Mouse (Mus musculus): ENCODE data around the gene Stoml2. TPM values are rescaled to one million over a fixed set of nuclear protein-coding genes. Genes with fewer than 3 reads are reported as not detected.
A peak's percentile ranks its signal among the peaks of the same experiment; 100 is the strongest.

Gene Stoml2
- polyA plus RNA-seq, 1 experiment from 2014 or later = 409 TPM

DNA sequence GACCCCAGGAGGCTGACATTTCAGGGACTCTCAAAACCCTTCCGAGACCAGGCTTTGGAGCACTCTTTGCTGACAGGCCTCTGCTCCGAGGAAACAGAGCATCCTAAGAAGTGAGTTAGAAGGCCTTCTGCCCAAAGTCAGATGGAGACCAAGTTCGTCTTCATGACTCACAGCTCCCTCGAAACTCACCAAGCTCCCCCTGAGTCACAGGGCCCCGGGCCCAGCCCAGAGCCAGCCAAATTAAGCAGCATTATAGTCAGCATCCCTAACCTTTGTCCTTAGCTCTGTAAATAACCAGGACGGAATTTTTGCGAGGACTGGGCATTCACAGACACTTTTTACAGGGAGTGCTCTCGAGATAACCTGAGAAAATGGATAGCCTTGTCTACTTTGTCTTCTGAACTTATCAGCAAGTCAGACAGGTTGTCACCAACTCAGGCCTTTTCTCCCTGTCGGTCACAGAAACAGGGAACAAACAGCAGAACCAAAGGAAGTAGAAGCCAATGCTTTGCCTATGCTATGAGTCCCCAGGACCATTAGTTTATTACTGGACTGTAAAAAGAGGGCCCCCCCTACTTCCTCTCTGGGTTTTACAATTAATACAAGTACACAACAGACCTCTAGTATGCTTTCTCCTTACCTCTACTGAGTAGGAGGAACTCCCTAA, 9.5 kb upstream of the Stoml2 start:
- peaks cover 68% of the 10 kb centered on the region for H3K4me1 ChIP-seq (replicated peaks; ENCODE audit: control insufficient read depth, insufficient read depth, low read length)
- no peak overlapping the region for H3K4me3 ChIP-seq (ENCODE audit: low read depth, low read length)
- peaks cover 5% of the 10 kb centered on the region; the same call in 1 of the 2 replicates for H3K36me3 ChIP-seq (ENCODE audit: control insufficient read depth, insufficient read depth, low read length)
- no peak overlapping the region for H3K4me2 ChIP-seq
- no peak for DNase-seq (ENCODE audit: low spot score)
- WGBS = 66% methylated on average over 9 of the region's 9 CpGs
- ATAC-seq (replicated peaks; ENCODE audit: low FRiP score) = no peak
- no peaks in the 10 kb centered on the region for H3K27me3 ChIP-seq (replicated peaks; ENCODE audit: control insufficient read depth, insufficient read depth, low read length)
- H3K27ac ChIP-seq (ENCODE audit: low read depth, low read length) = no peak overlapping the region
- H3K9me3 ChIP-seq (ENCODE audit: control insufficient read depth, low read length) = no peaks in the 10 kb centered on the region
- H3K9ac ChIP-seq (ENCODE audit: low read depth, low read length) = no peak overlapping the region

DNA sequence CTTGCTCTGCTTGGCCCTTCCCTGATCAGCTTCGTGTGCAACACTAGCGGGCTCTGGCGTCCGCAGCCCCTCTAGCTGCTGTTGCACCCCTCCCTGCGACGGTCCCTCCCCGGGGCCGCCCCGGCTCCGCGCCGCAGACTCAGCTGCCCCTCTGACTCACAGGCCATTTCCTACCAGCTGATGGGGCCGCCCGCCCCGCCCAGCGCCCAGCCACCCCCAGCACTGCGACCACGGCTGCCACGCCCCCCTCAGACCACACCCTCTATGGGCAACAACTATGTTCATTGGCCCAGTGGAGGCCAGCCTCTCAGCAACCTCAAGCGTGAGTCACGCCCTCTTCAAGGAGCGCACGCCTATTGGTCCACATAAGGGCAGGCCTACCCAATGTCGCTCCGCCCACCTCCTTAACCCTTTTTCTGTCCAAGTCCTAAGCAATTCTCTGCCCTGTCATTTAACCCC, 8.6 kb upstream of the Stoml2 start:
- Histone ChIP-seq H3K27me3 (replicated peaks; ENCODE audit: control insufficient read depth, insufficient read depth, low read length) (no peaks in the 10 kb centered on the region), H3K27ac (ENCODE audit: low read depth, low read length) (peak overlapping the region; percentile 82), H3K9ac (ENCODE audit: low read depth, low read length) (peak overlapping the region; percentile 66), H3K4me2 (peak overlapping the region; percentile 96), H3K36me3 (ENCODE audit: control insufficient read depth, insufficient read depth, low read length) (peaks cover 5% of the 10 kb centered on the region; the same call in 1 of the 2 replicates), H3K4me1 (replicated peaks; ENCODE audit: control insufficient read depth, insufficient read depth, low read length) (peaks cover 64% of the 10 kb centered on the region), H3K4me3 (ENCODE audit: low read depth, low read length) (peak overlapping the region; percentile 64), H3K9me3 (ENCODE audit: control insufficient read depth, low read length) (no peaks in the 10 kb centered on the region)
- ATAC-seq (replicated peaks; ENCODE audit: low FRiP score) (peak; percentile 95), DNase-seq (ENCODE audit: low spot score) (peak; percentile 95)
- 0% methylated on average over 25 of the region's 25 CpGs for WGBS

GRCm38 (mm10) chr4:43039609-43040008, 8.1 kb upstream of the Stoml2 start:
- H3K27me3 ChIP-seq (replicated peaks; ENCODE audit: control insufficient read depth, insufficient read depth, low read length) = no peaks in the 10 kb centered on the region
- DNase-seq (ENCODE audit: low spot score) (no peak), ATAC-seq (replicated peaks; ENCODE audit: low FRiP score) (peak; percentile 8; the same call in 1 of the 2 replicates)
- H3K4me3 ChIP-seq (ENCODE audit: low read depth, low read length) = peak overlapping the region; percentile 64
- H3K9ac ChIP-seq (ENCODE audit: low read depth, low read length) = peak overlapping the region; percentile 66
- peak overlapping the region; percentile 82 for H3K27ac ChIP-seq (ENCODE audit: low read depth, low read length)
- peak overlapping the region; percentile 96 for H3K4me2 ChIP-seq
- H3K9me3 ChIP-seq (ENCODE audit: control insufficient read depth, low read length) = no peaks in the 10 kb centered on the region
- WGBS = 8% methylated on average over 11 of the region's 11 CpGs
- H3K36me3 ChIP-seq (ENCODE audit: control insufficient read depth, insufficient read depth, low read length) = peaks cover 5% of the 10 kb centered on the region; the same call in 1 of the 2 replicates
- H3K4me1 ChIP-seq (replicated peaks; ENCODE audit: control insufficient read depth, insufficient read depth, low read length) = peaks cover 58% of the 10 kb centered on the region

GRCm38 (mm10) chr4:43038567-43039495, 7.3 kb upstream of the Stoml2 start:
- Histone ChIP-seq H3K4me2 (peak overlapping the region; percentile 96), H3K9me3 (ENCODE audit: control insufficient read depth, low read length) (no peaks in the 10 kb centered on the region), H3K4me1 (replicated peaks; ENCODE audit: control insufficient read depth, insufficient read depth, low read length) (peaks cover 51% of the 10 kb centered on the region), H3K36me3 (ENCODE audit: control insufficient read depth, insufficient read depth, low read length) (peaks cover 5% of the 10 kb centered on the region; the same call in 1 of the 2 replicates), H3K4me3 (ENCODE audit: low read depth, low read length) (peak overlapping the region; percentile 64), H3K9ac (ENCODE audit: low read depth, low read length) (peak overlapping the region; percentile 66), H3K27me3 (replicated peaks; ENCODE audit: control insufficient read depth, insufficient read depth, low read length) (no peaks in the 10 kb centered on the region), H3K27ac (ENCODE audit: low read depth, low read length) (peak overlapping the region; percentile 82)
- 44% methylated on average over 15 of the region's 15 CpGs for WGBS
- ATAC-seq (replicated peaks; ENCODE audit: low FRiP score) (no peak), DNase-seq (ENCODE audit: low spot score) (no peak)

GRCm38 (mm10) chr4:43037860-43038566, 6.5 kb upstream of the Stoml2 start:
- Histone ChIP-seq H3K4me3 (ENCODE audit: low read depth, low read length) (peak overlapping the region; percentile 64), H3K27me3 (replicated peaks; ENCODE audit: control insufficient read depth, insufficient read depth, low read length) (no peaks in the 10 kb centered on the region), H3K27ac (ENCODE audit: low read depth, low read length) (peak overlapping the region; percentile 82), H3K36me3 (ENCODE audit: control insufficient read depth, insufficient read depth, low read length) (peaks cover 5% of the 10 kb centered on the region; the same call in 1 of the 2 replicates), H3K4me2 (peak overlapping the region; percentile 96), H3K9ac (ENCODE audit: low read depth, low read length) (peak overlapping the region; percentile 38), H3K9me3 (ENCODE audit: control insufficient read depth, low read length) (no peaks in the 10 kb centered on the region), H3K4me1 (replicated peaks; ENCODE audit: control insufficient read depth, insufficient read depth, low read length) (peaks cover 43% of the 10 kb centered on the region)
- DNase-seq (ENCODE audit: low spot score) (peak; percentile 70), ATAC-seq (replicated peaks; ENCODE audit: low FRiP score) (peak; percentile 68)
- 30% methylated on average over 4 of the region's 4 CpGs for WGBS

DNA sequence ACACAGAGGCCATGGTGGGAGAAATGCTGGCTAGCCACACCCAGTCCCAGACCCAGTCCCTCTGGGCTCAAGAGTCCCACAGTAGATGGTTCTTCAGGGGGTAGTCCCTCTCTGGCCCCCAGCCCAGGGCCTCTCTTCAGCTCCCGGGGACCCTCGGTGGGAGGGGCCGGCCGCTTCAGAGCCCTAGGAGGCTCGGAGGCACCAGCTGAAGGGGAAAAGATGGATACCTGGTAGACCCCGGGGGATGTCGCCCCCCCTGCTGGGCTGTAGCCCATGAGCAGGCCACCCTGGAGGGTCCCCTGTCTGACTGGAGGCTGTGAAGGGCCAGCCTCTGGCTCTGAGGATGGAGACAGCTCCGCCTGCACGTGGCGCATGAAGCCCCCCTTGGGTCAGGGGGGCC, 4.8 kb upstream of the Stoml2 start:
- no peak overlapping the region for H3K4me3 ChIP-seq (ENCODE audit: low read depth, low read length)
- H3K27ac ChIP-seq (ENCODE audit: low read depth, low read length) = no peak overlapping the region
- no peaks in the 10 kb centered on the region for H3K9me3 ChIP-seq (ENCODE audit: control insufficient read depth, low read length)
- DNase-seq (ENCODE audit: low spot score) (no peak), ATAC-seq (replicated peaks; ENCODE audit: low FRiP score) (no peak)
- H3K27me3 ChIP-seq (replicated peaks; ENCODE audit: control insufficient read depth, insufficient read depth, low read length) = no peaks in the 10 kb centered on the region
- 80% methylated on average over 10 of the region's 10 CpGs for WGBS
- peak overlapping the region; percentile 96; the same call in 1 of the 2 replicates for H3K4me2 ChIP-seq
- H3K9ac ChIP-seq (ENCODE audit: low read depth, low read length) = 0 out of 2 replicates have a peak overlapping the region, but pooled peaks have one; percentile 20
- H3K4me1 ChIP-seq (replicated peaks; ENCODE audit: control insufficient read depth, insufficient read depth, low read length) = peaks cover 46% of the 10 kb centered on the region
- peaks cover 5% of the 10 kb centered on the region; the same call in 1 of the 2 replicates for H3K36me3 ChIP-seq (ENCODE audit: control insufficient read depth, insufficient read depth, low read length)

DNA sequence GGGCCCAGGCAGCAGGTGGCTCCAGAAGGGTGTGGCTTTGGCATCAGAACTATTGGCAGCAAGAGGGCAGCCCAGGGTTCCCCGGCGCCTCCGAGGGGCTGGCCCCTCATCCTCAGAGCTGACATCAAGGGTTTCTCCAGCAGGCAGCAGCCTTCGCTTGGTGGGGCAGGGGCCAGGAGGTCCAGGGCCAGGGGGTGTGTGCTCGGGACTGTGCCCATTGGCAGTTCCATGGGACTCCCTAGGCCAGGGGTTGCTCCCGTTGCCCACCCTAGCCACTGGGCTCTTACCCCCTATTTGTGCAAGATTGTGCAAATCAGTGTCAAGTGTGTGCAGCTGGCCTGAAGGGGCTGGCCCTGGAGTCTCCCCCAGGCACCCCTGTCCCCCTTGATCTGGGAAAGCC, 4.3 kb upstream of the Stoml2 start:
- H3K4me3 ChIP-seq (ENCODE audit: low read depth, low read length) = no peak overlapping the region
- no peaks in the 10 kb centered on the region for H3K27me3 ChIP-seq (replicated peaks; ENCODE audit: control insufficient read depth, insufficient read depth, low read length)
- peaks cover 5% of the 10 kb centered on the region; the same call in 1 of the 2 replicates for H3K36me3 ChIP-seq (ENCODE audit: control insufficient read depth, insufficient read depth, low read length)
- H3K9me3 ChIP-seq (ENCODE audit: control insufficient read depth, low read length) = no peaks in the 10 kb centered on the region
- peaks cover 43% of the 10 kb centered on the region for H3K4me1 ChIP-seq (replicated peaks; ENCODE audit: control insufficient read depth, insufficient read depth, low read length)
- 88% methylated on average over 6 of the region's 6 CpGs for WGBS
- H3K4me2 ChIP-seq = no peak overlapping the region
- H3K9ac ChIP-seq (ENCODE audit: low read depth, low read length) = no peak overlapping the region
- ATAC-seq (replicated peaks; ENCODE audit: low FRiP score) (no peak), DNase-seq (ENCODE audit: low spot score) (no peak)
- H3K27ac ChIP-seq (ENCODE audit: low read depth, low read length) = no peak overlapping the region

GRCm38 (mm10) chr4:43033481-43033880, 2.0 kb upstream of the Stoml2 start:
- H3K9ac ChIP-seq (ENCODE audit: low read depth, low read length) = no peak overlapping the region
- no peaks in the 10 kb centered on the region for H3K27me3 ChIP-seq (replicated peaks; ENCODE audit: control insufficient read depth, insufficient read depth, low read length)
- ATAC-seq (replicated peaks; ENCODE audit: low FRiP score) = no peak
- H3K27ac ChIP-seq (ENCODE audit: low read depth, low read length) = no peak overlapping the region
- no peak overlapping the region for H3K4me2 ChIP-seq
- WGBS = 85% methylated on average over 14 of the region's 14 CpGs
- no peak for DNase-seq (ENCODE audit: low spot score)
- H3K4me3 ChIP-seq (ENCODE audit: low read depth, low read length) = no peak overlapping the region
- H3K36me3 ChIP-seq (ENCODE audit: control insufficient read depth, insufficient read depth, low read length) = peaks cover 17% of the 10 kb centered on the region
- H3K9me3 ChIP-seq (ENCODE audit: control insufficient read depth, low read length) = no peaks in the 10 kb centered on the region
- H3K4me1 ChIP-seq (replicated peaks; ENCODE audit: control insufficient read depth, insufficient read depth, low read length) = peaks cover 39% of the 10 kb centered on the region

Measured in liver, embryonic 11.5 days (tissue).